Mouse (Mus musculus) CH12.LX (cell line): ENCODE results near the gene A930004D18Rik. TPM values are rescaled to one million over a fixed set of nuclear protein-coding genes. Genes with fewer than 3 reads are reported as not detected.

Experiments
- DNase-seq: peaks from one replicate; pipeline ENCODE4 v3.0.0-alpha.2; 2013; ENCODE audit errors: extremely low read depth
- H3K27ac ChIP-seq: 2 replicates; pipeline ENCODE4 v1.5.1; 2012; ENCODE audit warnings: low read depth, mild to moderate bottlenecking, control low read depth, moderate library complexity; ENCODE audit not compliant: insufficient read depth
- H3K27me3 ChIP-seq: replicated peaks from 2 replicates; pipeline ENCODE3; 2012; ENCODE audit warnings: inconsistent platforms
- H3K36me3 ChIP-seq, 2 experiments: replicated peaks in 1 of 2; 2 replicates each; pipeline versions ENCODE3 to v1.6.1; 2012; ENCODE audit warnings: inconsistent platforms in 1 of 2, low read length in 1 of 2, mild to moderate bottlenecking in 1 of 2, mixed read lengths in 1 of 2, moderate library complexity in 1 of 2; ENCODE audit not compliant: control insufficient read depth in 1 of 2, insufficient read depth in 1 of 2
- H3K4me1 ChIP-seq, 2 experiments: 2 replicates each; pipeline ENCODE4 v1.6.1; 2012; ENCODE audit warnings: inconsistent platforms in 1 of 2, moderate library complexity in 1 of 2; ENCODE audit not compliant: insufficient read depth in 2 of 2, control insufficient read depth in 1 of 2
- H3K4me2 ChIP-seq: 2 replicates; pipeline ENCODE4 v1.6.1; 2012; ENCODE audit warnings: low read depth, mild to moderate bottlenecking, control low read depth; ENCODE audit not compliant: poor library complexity, insufficient read depth, severe bottlenecking
- H3K4me3 ChIP-seq, 3 experiments: fragments of 150-350 bp in 1 of 3; sonication (generic) in 1 of 3; replicated peaks in 1 of 3; 2 replicates each; pipeline versions ENCODE3 to v1.5.1; 2011 to 2012; ENCODE audit warnings: low read depth in 2 of 3, low read length in 2 of 3, mild to moderate bottlenecking in 2 of 3, moderate library complexity in 2 of 3, control low read depth in 1 of 3, improper control_type of control experiment in 1 of 3, inconsistent platforms in 1 of 3, mixed read lengths in 1 of 3; ENCODE audit not compliant: poor library complexity in 1 of 3
- H3K79me2 ChIP-seq: replicated peaks from 2 replicates; pipeline ENCODE4 v1.6.1; 2012; ENCODE audit warnings: mild to moderate bottlenecking, moderate library complexity; ENCODE audit not compliant: control insufficient read depth, poor library complexity, insufficient read depth, severe bottlenecking; ENCODE audit errors: extremely low read depth
- H3K9ac ChIP-seq: 2 replicates; pipeline ENCODE4 v1.6.1; 2012; ENCODE audit warnings: low read depth, mild to moderate bottlenecking, control low read depth, moderate library complexity; ENCODE audit not compliant: insufficient read depth
- H3K9me3 ChIP-seq: replicated peaks from 2 replicates; pipeline ENCODE3; 2012; ENCODE audit warnings: low read length, inconsistent platforms, mixed read lengths
- BHLHE40 ChIP-seq: IDR thresholded peaks from 2 replicates; pipeline ENCODE4 v1.6.1; 2011; ENCODE audit warnings: mild to moderate bottlenecking, low read depth, low read length, improper control_type of control experiment
- EP300 ChIP-seq: IDR thresholded peaks from 2 replicates; pipeline ENCODE4 v1.6.1; 2011; ENCODE audit warnings: low read length, improper control_type of control experiment
- ETS1 ChIP-seq: conservative IDR thresholded peaks from 2 replicates; pipeline ENCODE4 v1.6.1; 2012; ENCODE audit warnings: low read depth, mild to moderate bottlenecking, inconsistent platforms, low read length, improper control_type of control experiment, moderate library complexity
- GABPA ChIP-seq: IDR thresholded peaks from 2 replicates; pipeline ENCODE4 v1.6.1; 2012; ENCODE audit warnings: low read depth, low read length, improper control_type of control experiment, inconsistent platforms; ENCODE audit not compliant: insufficient replicate concordance
- HCFC1 ChIP-seq: IDR thresholded peaks from 2 replicates; pipeline ENCODE4 v1.6.1; 2012; ENCODE audit warnings: low read depth, mild to moderate bottlenecking, inconsistent platforms, low read length, improper control_type of control experiment
- IRF4 ChIP-seq: IDR thresholded peaks from 2 replicates; pipeline ENCODE4 v1.6.1; 2014; ENCODE audit warnings: low read depth, mild to moderate bottlenecking, inconsistent platforms, low read length, improper control_type of control experiment
- MAFK ChIP-seq: IDR thresholded peaks from 2 replicates; pipeline ENCODE4 v1.6.1; 2011; ENCODE audit warnings: low read length, improper control_type of control experiment; ENCODE audit not compliant: insufficient replicate concordance
- MAX ChIP-seq: IDR thresholded peaks from 2 replicates; pipeline ENCODE4 v1.6.1; 2011; ENCODE audit warnings: low read length, improper control_type of control experiment
- POLR2A ChIP-seq: IDR thresholded peaks from 2 replicates; pipeline ENCODE4 v1.6.1; 2011; ENCODE audit warnings: low read depth, mild to moderate bottlenecking, improper control_type of control experiment, low read length
- POLR2AphosphoS2 ChIP-seq: IDR thresholded peaks from 2 replicates; pipeline ENCODE4 v1.6.1; 2011; ENCODE audit warnings: low read depth, low read length, improper control_type of control experiment
- RCOR1 ChIP-seq: conservative IDR thresholded peaks from 2 replicates; pipeline ENCODE4 v1.6.1; 2012; ENCODE audit warnings: low read depth, mild to moderate bottlenecking, inconsistent platforms, low read length, improper control_type of control experiment
- SIN3A ChIP-seq: IDR thresholded peaks from 2 replicates; pipeline ENCODE4 v1.6.1; 2012; ENCODE audit warnings: low read length, improper control_type of control experiment, inconsistent platforms
- TCF12 ChIP-seq: IDR thresholded peaks from 2 replicates; pipeline ENCODE4 v1.6.1; 2014; ENCODE audit warnings: low read depth, mild to moderate bottlenecking, inconsistent platforms, low read length, improper control_type of control experiment
- USF1 ChIP-seq: IDR thresholded peaks from 2 replicates; pipeline ENCODE4 v1.6.1; 2014; ENCODE audit warnings: low read depth, mild to moderate bottlenecking, inconsistent platforms, low read length, improper control_type of control experiment
- ZC3H11A ChIP-seq: IDR thresholded peaks from 2 replicates; pipeline ENCODE4 v1.6.1; 2012; ENCODE audit warnings: low read depth, mild to moderate bottlenecking, inconsistent platforms, low read length, improper control_type of control experiment
- ZKSCAN1 ChIP-seq: IDR thresholded peaks from 2 replicates; pipeline ENCODE4 v1.6.1; 2012; ENCODE audit warnings: low read depth, inconsistent platforms, low read length, improper control_type of control experiment, borderline replicate concordance
- ZMIZ1 ChIP-seq: IDR thresholded peaks from 2 replicates; pipeline ENCODE4 v1.6.1; 2012; ENCODE audit warnings: low read depth, mild to moderate bottlenecking, inconsistent platforms, low read length, improper control_type of control experiment
- dilution Hi-C: fragments of 300-500 bp; cut with MboI; formaldehyde crosslinking; loops from 2 replicates; pipeline ENCODE4 v1.14.3; 2020; ENCODE audit warnings: low sequenced_read_pairs; ENCODE audit not compliant: extremely low pct_unique_long_range_greater_than_20kb, extremely low pct_ligation_motif_present
- in situ Hi-C: fragments of 300-500 bp; cut with MboI; formaldehyde crosslinking; loops from 3 replicates; pipeline ENCODE4 v1.14.3; 2019; ENCODE audit warnings: low sequenced_read_pairs, low pct_ligation_motif_present, low pct_unique_long_range_greater_than_20kb, mixed read lengths
- polyA plus RNA-seq: library from polyadenylated mRNA; unstranded; fragments of >175 nt; gene quantifications from 2 replicates; pipeline ENCODE4 v1.2.1, GENCODE M21; 2012; ENCODE audit warnings: low read depth; ENCODE audit not compliant: insufficient read length
- total RNA-seq, 2 experiments: library from RNA; depleted of rRNA; stranded (reverse); fragments of 300-350 nt in 1 of 2; fragments of >200 nt in 1 of 2; gene quantifications; 2 replicates each; pipeline ENCODE4 v1.2.3; 2012 to 2014

The A930004D18Rik gene
- total and polyA plus RNA-seq, 3 experiments, result 0.15 to 1.7 (median 0.72) TPM

DNA sequence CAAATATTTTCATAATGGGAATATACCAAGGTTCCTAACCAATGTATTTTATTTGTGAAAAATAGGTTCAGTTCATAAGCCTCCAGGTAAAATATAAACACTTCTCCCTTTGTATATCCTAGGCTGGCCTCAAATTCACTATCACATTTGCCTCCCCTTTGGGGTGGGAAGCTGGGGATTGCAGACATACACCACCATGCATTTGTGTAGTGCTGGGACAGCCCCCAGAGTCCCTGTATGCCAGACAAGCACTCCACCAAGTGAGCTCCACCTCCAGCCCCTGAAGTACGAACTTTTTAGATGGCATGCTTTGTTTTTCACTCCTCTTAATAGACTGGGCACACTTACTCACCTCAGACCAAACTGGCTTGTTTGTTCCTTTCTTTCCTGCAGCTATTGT is 14.7 kb downstream of the A930004D18Rik start:
- H3K4me1 ChIP-seq, result peaks cover 4 to 18% of the 10 kb centered on the region in 2 experiments
- DNase-seq, result no peak
- TF ChIP-seq USF1, result no peak
- TF ChIP-seq HCFC1, result no peak
- TF ChIP-seq POLR2A, result no peak
- no peak for TF ChIP-seq RCOR1
- TF ChIP-seq ZKSCAN1, result no peak
- TF ChIP-seq ETS1, result no peak
- TF ChIP-seq MAX, result no peak
- TF ChIP-seq EP300, result no peak
- no peak for TF ChIP-seq TCF12
- no peak overlapping the region for H3K27ac ChIP-seq
- dilution Hi-C loops, result no loop called here
- H3K36me3 ChIP-seq, result no peaks in the 10 kb centered on the region
- in situ Hi-C loops, result no loop called here
- no peak overlapping the region for H3K9ac ChIP-seq
- no peak overlapping the region for H3K4me3 ChIP-seq
- H3K9me3 ChIP-seq, result peaks cover 3% of the 10 kb centered on the region
- no peak overlapping the region for H3K4me2 ChIP-seq
- no peaks in the 10 kb centered on the region for H3K27me3 ChIP-seq
- no peaks in the 10 kb centered on the region for H3K79me2 ChIP-seq

- Histone ChIP-seq H3K9me3 (peaks cover 9% of the 10 kb centered on the region), H3K4me1 (peaks cover 0 to 13% of the 10 kb centered on the region in 2 experiments; a peak in 2 of 4 replicates), H3K27me3 (no peaks in the 10 kb centered on the region), H3K27ac (no peak overlapping the region), H3K79me2 (no peaks in the 10 kb centered on the region), H3K9ac (no peak overlapping the region), H3K4me2 (no peak overlapping the region), H3K36me3 (no peaks in the 10 kb centered on the region), H3K4me3 (no peak overlapping the region)
- in situ Hi-C loops (no loop called here), dilution Hi-C loops (no loop called here)
- no peak for TF ChIP-seq ETS1
- TF ChIP-seq MAFK, result peak; percentile 89
- DNase-seq, result no peak
Measured at GRCm38 (mm10) chr2:18019122-18019521, 18.4 kb downstream of the A930004D18Rik start.

DNA sequence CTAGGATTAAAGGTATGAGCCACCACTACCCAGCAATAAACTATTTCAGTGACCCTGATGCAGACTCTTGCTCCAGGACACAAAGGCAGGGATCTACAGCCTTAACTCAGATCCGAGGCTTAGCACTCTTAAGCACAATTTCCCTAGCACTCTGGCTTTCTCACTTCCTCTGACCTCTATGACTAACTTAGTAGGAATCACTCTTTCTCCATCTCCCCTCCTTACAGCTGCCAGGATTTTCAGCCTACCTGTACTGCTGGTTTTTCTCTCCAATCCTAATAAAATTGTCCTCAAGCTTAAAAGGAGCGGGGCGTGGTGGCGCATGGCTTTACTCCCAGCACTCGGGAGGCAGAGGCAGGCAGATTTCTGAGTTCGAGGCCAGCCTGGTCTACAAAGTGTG is 20.2 kb downstream of the A930004D18Rik start:
- dilution Hi-C loops (no loop called here), in situ Hi-C loops (no loop called here)
- no peak overlapping the region for H3K4me2 ChIP-seq
- H3K9me3 ChIP-seq, result peaks cover 9% of the 10 kb centered on the region
- H3K27me3 ChIP-seq, result no peaks in the 10 kb centered on the region
- TF ChIP-seq ZC3H11A (no peak), EP300 (no peak), MAFK (no peak), MAX (no peak), ZMIZ1 (no peak), POLR2AphosphoS2 (no peak), RCOR1 (no peak), IRF4 (no peak), GABPA (no peak), BHLHE40 (no peak), SIN3A (no peak)
- no peak for DNase-seq
- H3K36me3 ChIP-seq, result no peaks in the 10 kb centered on the region
- no peaks in the 10 kb centered on the region for H3K79me2 ChIP-seq
- H3K4me1 ChIP-seq, result peaks cover 0 to 9% of the 10 kb centered on the region in 2 experiments; a peak in 2 of 4 replicates
- no peak overlapping the region for H3K27ac ChIP-seq
- H3K9ac ChIP-seq, result no peak overlapping the region
- H3K4me3 ChIP-seq, result no peak overlapping the region
